Mouse (Mus musculus): ENCODE data around the gene Enc1.

Gene Enc1

DNA sequence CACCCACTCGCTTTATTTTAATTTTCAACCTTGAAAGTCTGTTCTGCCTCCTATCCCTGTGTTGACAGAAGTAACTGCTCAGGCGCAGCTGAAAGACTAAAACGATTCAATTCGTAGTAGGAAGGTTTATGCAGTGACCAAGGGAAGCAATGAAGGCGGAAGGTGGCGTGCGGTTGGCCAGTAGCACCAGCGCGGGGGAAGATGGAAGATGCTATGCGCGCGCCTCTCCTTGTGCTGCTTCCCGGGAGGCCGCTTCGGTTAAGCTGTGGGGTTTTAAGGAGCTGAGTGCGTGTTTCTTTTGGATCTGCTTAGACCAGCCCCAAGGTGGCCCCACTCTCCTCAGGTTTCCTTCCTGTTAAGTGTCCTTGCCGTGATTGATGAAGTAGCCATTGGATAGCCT, 15.8 kb upstream of the Enc1 start:
- in situ Hi-C loops (cut with MseI, MboI): no loop called here

GRCm38 (mm10) chr13:97227795-97228194, 13.1 kb upstream of the Enc1 start:
- in situ Hi-C loops (cut with MseI, MboI): no loop called here

DNA sequence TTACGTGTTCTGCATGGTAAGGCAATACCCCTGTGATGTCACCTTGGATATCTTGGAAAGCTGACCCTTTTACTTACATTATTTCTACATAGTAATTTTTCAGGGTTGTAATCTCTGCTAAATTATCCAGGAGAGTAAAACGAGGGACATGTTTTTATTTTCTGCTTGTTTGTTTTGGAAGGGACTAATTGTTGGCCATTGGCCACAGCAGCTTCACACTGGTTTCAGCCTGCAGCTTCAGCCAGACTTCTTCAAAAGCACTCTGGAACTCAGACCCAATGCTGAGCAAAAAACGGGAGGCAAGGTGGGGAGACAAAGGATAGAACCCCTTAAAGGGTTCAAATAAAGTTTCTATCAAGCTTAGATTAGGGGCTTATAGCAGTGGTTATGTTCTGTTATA, 10.8 kb upstream of the Enc1 start:
- in situ Hi-C loops (cut with MseI, MboI): no loop called here

DNA sequence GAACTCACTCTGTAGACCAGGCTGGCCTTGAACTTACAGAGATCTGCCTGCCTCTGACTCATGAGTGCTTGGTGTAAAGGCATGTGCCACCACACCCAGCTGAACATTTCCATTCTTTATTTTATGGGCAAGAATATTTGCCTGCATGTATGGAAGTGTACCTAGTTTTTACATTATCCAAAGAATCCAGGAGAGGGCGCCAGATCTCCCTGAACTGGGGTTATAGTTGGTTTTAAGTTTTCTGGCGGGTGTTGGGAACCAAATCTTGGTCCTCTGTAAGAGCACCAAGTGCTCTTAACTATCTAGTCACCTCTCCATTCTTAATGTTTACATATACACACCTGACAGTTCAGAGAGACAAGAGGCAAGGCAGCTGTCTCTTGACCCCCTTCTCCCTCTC, 7.8 kb upstream of the Enc1 start:
- in situ Hi-C loops (cut with MseI, MboI): no loop called here

- in situ Hi-C loops (cut with MseI, MboI): loop anchor here (5.0 kb wide), 2 partner anchors 352 to 702 kb away; no protein-coding TSS in a partner anchor
Measured at GRCm38 (mm10) chr13:97234785-97235417, 6.0 kb upstream of the Enc1 start.

DNA sequence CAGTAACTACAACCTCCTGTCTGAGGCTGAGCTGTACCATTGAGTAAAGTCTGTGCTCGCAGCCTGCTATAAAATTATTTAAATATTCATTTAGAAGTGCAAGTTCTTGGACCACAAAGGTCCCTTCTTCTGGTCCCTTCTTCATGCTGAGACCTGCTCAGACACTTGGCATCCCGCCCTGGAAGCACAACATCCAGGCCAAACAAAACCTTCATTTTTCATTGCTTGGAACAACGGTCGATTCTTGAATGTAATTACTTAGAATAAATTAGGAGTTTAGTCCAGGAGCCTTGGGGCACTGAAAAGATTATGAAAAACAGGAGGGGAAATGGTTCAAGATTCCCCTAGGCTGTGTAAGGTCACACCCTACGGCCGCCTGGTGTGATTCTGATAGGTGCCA, 5.0 kb upstream of the Enc1 start:
- in situ Hi-C loops (cut with MseI, MboI): loop anchor here (5.0 kb wide), 2 partner anchors 351 to 701 kb away; no protein-coding TSS in a partner anchor

- in situ Hi-C loops (cut with MseI, MboI): loop anchor here (5.0 kb wide), 2 partner anchors 350 to 700 kb away; no protein-coding TSS in a partner anchor
Measured at GRCm38 (mm10) chr13:97237700-97238099, 3.2 kb upstream of the Enc1 start.

DNA sequence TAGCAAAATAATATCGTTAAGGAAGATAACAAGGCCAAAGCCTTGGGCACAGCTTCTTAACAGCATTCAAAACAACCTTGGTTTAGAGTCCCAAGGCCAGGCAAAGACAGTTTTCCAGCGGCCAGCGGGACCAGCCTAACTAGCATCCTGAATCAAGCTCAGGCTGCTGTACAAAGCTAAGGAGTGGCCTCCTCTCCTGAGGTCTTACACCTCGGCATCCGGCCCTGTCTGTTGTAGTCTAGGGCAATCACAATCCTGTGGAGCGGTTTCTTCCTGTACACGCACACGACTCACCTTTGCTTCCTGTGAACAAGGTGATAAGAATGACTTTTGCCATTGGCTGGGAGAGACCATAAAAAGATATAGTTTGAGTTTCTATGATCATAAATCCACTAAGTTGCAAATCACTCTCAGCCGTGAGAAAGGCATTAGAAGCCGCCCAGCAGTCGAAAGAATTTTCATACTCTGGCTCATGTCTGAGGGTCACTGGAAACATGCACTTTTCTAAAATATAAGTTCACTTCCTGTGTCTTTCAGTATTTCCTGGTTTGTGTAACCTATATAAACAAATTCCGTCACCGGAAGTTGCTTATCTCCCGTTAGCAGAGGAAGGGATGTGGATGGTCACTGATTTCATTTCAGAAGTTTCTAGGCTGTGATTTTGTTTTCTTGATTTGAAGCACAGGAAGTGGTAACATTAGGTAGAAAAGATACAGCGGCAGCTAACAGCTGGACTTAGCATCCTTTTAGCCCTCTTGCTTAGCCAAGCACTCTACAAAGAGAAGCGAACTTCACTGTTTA, 2.5 kb upstream of the Enc1 start:
- in situ Hi-C loops (cut with MseI, MboI): loop anchor here (5.0 kb wide), 2 partner anchors 349 to 699 kb away; no protein-coding TSS in a partner anchor

DNA sequence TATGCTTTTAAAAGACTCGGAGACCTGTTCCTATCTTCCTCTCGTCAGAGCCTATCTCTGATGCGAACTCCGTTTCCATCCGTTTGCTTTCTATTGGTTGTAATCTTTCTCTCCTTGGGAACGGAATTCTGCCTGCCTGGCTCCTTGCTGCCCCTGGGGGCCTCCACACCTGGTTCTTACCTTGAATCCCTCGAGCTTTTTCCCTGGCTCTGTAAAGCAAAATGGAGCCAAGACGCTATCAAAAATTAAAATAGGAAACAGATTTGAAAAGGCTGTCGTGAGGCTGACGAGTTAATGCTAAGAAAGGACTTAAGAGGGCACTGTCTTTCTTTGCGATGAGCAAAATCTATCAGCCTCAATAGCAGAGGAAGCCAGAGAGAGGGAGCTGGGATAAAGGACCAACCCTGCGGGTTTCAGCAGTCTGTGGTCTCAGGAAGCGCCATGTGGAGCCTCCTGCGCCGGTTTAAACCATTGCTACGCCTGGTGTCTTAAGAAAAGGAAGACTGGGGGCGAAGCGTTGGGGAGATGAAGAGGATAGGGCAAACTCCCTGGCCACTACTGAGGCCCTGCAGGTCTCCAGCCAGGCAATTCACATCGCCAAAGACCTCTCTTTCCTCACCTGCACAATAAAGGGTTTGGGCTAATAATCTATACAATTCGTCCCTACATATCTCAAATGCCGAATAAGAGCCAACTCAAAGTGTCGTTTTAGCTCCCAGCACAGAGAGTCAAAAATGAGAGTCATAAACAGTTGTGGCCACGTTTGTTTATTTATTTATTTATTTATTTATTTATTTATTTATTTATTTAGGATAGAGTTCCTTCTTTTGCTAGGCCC, 1.3 kb upstream of the Enc1 start:
- in situ Hi-C loops (cut with MseI, MboI): loop anchor here (5.0 to 10.0 kb wide), 4 partner anchors 195 to 698 kb away; no protein-coding TSS in a partner anchor

- in situ Hi-C loops (cut with MseI, MboI): loop anchor here (10.0 kb wide), 2 partner anchors 194 to 364 kb away; no protein-coding TSS in a partner anchor
Measured at GRCm38 (mm10) chr13:97240279-97240964, 483 bp upstream of the Enc1 start.

DNA sequence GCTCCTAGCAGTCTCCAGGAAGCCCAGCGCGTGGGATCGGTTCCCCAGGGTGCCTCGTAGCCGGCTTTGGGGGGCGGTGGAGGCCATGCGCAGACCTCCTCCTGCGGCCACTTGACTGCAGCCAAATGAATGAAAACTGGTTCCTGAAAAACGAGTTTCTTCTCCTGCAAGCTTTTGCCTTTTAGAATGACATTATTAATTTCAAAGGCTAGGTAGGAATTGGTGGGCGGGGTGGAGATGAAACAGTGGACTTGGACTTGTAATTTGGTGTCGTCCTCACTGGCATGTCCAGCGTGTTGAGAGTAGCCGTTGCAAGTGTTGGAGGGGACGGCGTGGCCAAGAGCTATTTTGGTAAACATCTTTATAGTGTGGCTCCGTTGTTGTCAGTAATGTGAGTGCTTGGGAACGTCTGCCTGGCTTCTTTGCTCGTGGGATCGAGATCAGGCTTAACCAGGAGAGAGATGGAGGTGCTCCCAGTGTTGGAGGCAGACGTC, 929 bp downstream of the Enc1 start:
- in situ Hi-C loops (cut with MseI, MboI): loop anchor here (10.0 kb wide), 2 partner anchors 193 to 363 kb away; no protein-coding TSS in a partner anchor

GRCm38 (mm10) chr13:97242716-97243115, 1.8 kb downstream of the Enc1 start:
- in situ Hi-C loops (cut with MseI, MboI): loop anchor here (10.0 kb wide), 2 partner anchors 192 to 362 kb away; no protein-coding TSS in a partner anchor

- in situ Hi-C loops (cut with MseI, MboI): loop anchor here (10.0 kb wide), 2 partner anchors 191 to 361 kb away; no protein-coding TSS in a partner anchor
Measured at GRCm38 (mm10) chr13:97243962-97244711, 3.2 kb downstream of the Enc1 start.

DNA sequence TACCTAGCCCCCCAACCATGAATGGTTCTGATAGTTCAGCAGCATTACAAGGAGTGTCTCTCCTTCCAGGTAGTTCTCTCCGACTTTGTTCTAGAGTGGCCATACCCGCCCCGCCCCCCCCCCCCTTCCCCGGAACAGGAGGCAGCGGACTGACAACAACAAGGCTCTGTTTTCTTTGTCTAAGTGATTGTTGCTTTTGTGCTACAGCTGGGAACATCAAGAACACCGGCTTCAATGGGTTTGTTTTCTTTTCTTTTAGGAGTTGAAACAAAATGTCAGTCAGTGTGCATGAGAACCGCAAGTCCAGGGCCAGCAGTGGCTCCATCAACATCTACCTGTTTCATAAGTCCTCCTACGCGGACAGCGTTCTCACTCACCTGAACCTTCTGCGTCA, 3.8 kb downstream of the Enc1 start:
- in situ Hi-C loops (cut with MseI, MboI): loop anchor here (10.0 kb wide), 2 partner anchors 190 to 360 kb away; no protein-coding TSS in a partner anchor

GRCm38 (mm10) chr13:97245157-97245556, 4.3 kb downstream of the Enc1 start:
- in situ Hi-C loops (cut with MseI, MboI): loop anchor here (10.0 kb wide), 2 partner anchors 190 to 360 kb away; no protein-coding TSS in a partner anchor

GRCm38 (mm10) chr13:97246217-97246616, 5.3 kb downstream of the Enc1 start:
- in situ Hi-C loops (cut with MseI, MboI): loop anchor here (10.0 kb wide), 2 partner anchors 189 to 359 kb away; no protein-coding TSS in a partner anchor

DNA sequence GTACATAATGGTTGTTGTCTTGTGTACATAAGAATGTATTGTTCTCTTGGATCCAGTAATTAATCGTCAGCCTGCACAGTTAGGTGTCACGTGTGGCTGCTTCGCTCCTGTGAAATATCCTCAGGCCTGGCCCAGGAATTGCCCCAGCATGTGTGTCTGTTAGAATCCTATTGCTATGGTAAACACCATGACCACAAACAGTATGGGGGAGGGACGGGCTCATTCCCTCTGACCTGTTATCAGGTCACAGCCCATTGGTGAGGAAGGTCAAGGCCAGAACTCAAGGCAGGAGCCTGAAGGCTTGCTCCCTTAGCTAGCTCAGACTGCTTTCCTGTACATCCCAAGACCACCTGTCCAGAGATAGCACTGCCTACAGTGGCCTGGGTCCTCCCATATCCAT, 6.8 kb downstream of the Enc1 start:
- in situ Hi-C loops (cut with MseI, MboI): loop anchor here (10.0 kb wide), 2 partner anchors 187 to 357 kb away; no protein-coding TSS in a partner anchor

GRCm38 (mm10) chr13:97249051-97249461, 8.2 kb downstream of the Enc1 start:
- in situ Hi-C loops (cut with MseI, MboI): loop anchor here (10.0 kb wide), 2 partner anchors 186 to 356 kb away; no protein-coding TSS in a partner anchor

- in situ Hi-C loops (cut with MseI, MboI): loop anchor here (10.0 kb wide), 2 partner anchors 185 to 355 kb away; no protein-coding TSS in a partner anchor
Measured at GRCm38 (mm10) chr13:97249507-97250078, 8.7 kb downstream of the Enc1 start.

All from mouse trophoblast stem cell (cell line).